Mouse (Mus musculus) G1E-ER4 (cell line): Measurements from ENCODE around the gene Il1rapl1. TPM values are rescaled to one million over a fixed set of nuclear protein-coding genes. Genes with fewer than 3 reads are reported as not detected.

Source experiments
- GATA1 ChIP-seq: IDR thresholded peaks from one replicate; pipeline ENCODE4 v1.8.0; 2012; ENCODE audit warnings: low read length, inconsistent platforms
- polyA plus RNA-seq: library from polyadenylated mRNA; stranded (reverse); fragments of >175 nt; gene quantifications from 2 replicates; pipeline ENCODE4 v1.2.3, GENCODE M21; 2012

Gene Il1rapl1
- polyA plus RNA-seq, 1 experiment, result not detected

DNA sequence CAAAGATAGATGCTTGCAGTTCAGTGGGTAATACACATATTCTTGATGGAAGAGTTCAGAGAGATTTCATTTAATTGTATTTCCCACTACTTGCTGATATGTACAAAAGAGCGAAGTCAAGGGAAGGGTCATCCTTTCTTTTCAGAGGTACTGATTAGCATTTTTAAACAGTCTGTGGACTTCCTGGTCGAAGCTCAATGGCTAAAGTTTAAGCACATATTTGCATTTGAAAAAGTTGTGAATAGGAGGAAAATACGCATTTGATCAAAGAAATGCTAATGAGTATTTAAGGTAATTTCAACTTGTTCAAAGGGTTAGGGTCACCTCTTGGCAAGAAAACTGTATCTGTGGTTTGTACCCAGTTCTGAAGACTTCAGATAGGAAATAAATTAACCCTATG, 1386.6 kb downstream of the Il1rapl1 start:
- TF ChIP-seq GATA1, result no peak
